15 mouse cellular contexts compared by ENCODE assay signal in genomic region chr4:139828871-139829590, GRCm38 (mm10). TPM values are rescaled to one million over a fixed set of nuclear protein-coding genes. Genes with fewer than 3 reads are reported as not detected.
DNase-seq lines count a peak whose midpoint lies in the region; ATAC-seq lines count a peak whose summit lies in the region.
"Had no signal": no experiment of that assay in that cellular context is flagged by ENCODE, and none has a peak within 500 bp of the region (broad histone marks: within the 10 kb centered on the region; RNA-seq: fewer than 3 reads in every experiment).

No protein-coding gene starts in this region.

- H3K27me3 ChIP-seq in hindbrain, embryonic 14.5 days (ENCODE audit: control insufficient read depth, insufficient read depth, low read length): peaks cover 86% of the 10 kb centered on the region
- H3K27me3 ChIP-seq in neural tube, embryonic 13.5 days: peaks cover 98% of the 10 kb centered on the region
- H3K27me3 ChIP-seq in forebrain, embryonic 14.5 days (replicated peaks; ENCODE audit: control insufficient read depth, insufficient read depth, low read length): peaks cover 99% of the 10 kb centered on the region

- H3K27ac ChIP-seq in hindbrain, embryonic 14.5 days: no peak overlapping the region
- no peak overlapping the region for H3K27ac ChIP-seq in neural tube, embryonic 13.5 days (replicated peaks)
- H3K27ac ChIP-seq in forebrain, embryonic 14.5 days (ENCODE audit: low read depth, low read length): no peak overlapping the region
- H3K27ac ChIP-seq: kidney, postnatal 0 days had no signal

- H3K36me3 ChIP-seq in hindbrain, embryonic 14.5 days (replicated peaks; ENCODE audit: control insufficient read depth, insufficient read depth): no peaks in the 10 kb centered on the region
- H3K36me3 ChIP-seq in neural tube, embryonic 13.5 days: no peaks in the 10 kb centered on the region
- H3K36me3 ChIP-seq in forebrain, embryonic 14.5 days (ENCODE audit: control insufficient read depth, insufficient read depth, low read length): no peaks in the 10 kb centered on the region

- peak; percentile 21 for DNase-seq in A20 (ENCODE audit: low read depth, low spot score)
- peak; percentile 32 for DNase-seq in ES-CJ7 (ENCODE audit: low read depth, low spot score)
- no peak for DNase-seq in hindbrain, embryonic 14.5 days (ENCODE audit: low spot score)
- no peak for DNase-seq in left cerebral cortex, adult 18-20 months (ENCODE audit: low spot score in 2 of 2)
- no peak for DNase-seq in kidney, adult 8-10 months
- no peak for DNase-seq in forebrain, embryonic 14.5 days (ENCODE audit: low spot score)
- DNase-seq: cerebellum, adult 2 months; left cerebral cortex, postnatal 4 days; lung, embryonic 14.5 days had no signal

- no peak for ATAC-seq in hindbrain, embryonic 14.5 days (ENCODE audit: low FRiP score)
- no peak for ATAC-seq in neural tube, embryonic 13.5 days (ENCODE audit: low read depth)
- ATAC-seq in forebrain, embryonic 14.5 days: no peak

- WGBS in hindbrain, embryonic 14.5 days: 18% methylated on average over 16 of the region's 16 CpGs
- 10% methylated on average over 16 of the region's 16 CpGs for WGBS in neural tube, embryonic 13.5 days
- WGBS in forebrain, embryonic 14.5 days: 10% methylated on average over 16 of the region's 16 CpGs

- no peaks in the 10 kb centered on the region for H3K9me3 ChIP-seq in hindbrain, embryonic 14.5 days (ENCODE audit: control insufficient read depth, low read length)
- H3K9me3 ChIP-seq in neural tube, embryonic 13.5 days: no peaks in the 10 kb centered on the region
- no peaks in the 10 kb centered on the region for H3K9me3 ChIP-seq in forebrain, embryonic 14.5 days (replicated peaks; ENCODE audit: control insufficient read depth, low read length)

- H3K4me3 ChIP-seq in hindbrain, embryonic 14.5 days (replicated peaks; ENCODE audit: low read length): 0 out of 2 replicates have a peak overlapping the region, but pooled peaks have one; percentile 2
- H3K4me3 ChIP-seq in neural tube, embryonic 13.5 days: no peak overlapping the region
- H3K4me3 ChIP-seq in forebrain, embryonic 14.5 days (ENCODE audit: low read depth, low read length): no peak overlapping the region

- peaks cover 8% of the 10 kb centered on the region; the same call in 1 of the 2 replicates for H3K4me1 ChIP-seq in hindbrain, embryonic 14.5 days (replicated peaks; ENCODE audit: control insufficient read depth, insufficient read depth, low read length)
- peaks cover 89% of the 10 kb centered on the region for H3K4me1 ChIP-seq in neural tube, embryonic 13.5 days (replicated peaks)
- H3K4me1 ChIP-seq in forebrain, embryonic 14.5 days (ENCODE audit: control insufficient read depth, insufficient read depth, low read length): peaks cover 3% of the 10 kb centered on the region

- H3K9ac ChIP-seq in hindbrain, embryonic 14.5 days: no peak overlapping the region
- no peak overlapping the region for H3K9ac ChIP-seq in neural tube, embryonic 13.5 days
- no peak overlapping the region for H3K9ac ChIP-seq in forebrain, embryonic 14.5 days (ENCODE audit: low read length)
- H3K9ac ChIP-seq: lung, embryonic 14.5 days had no signal

- peak overlapping the region; percentile 40 for H3K4me2 ChIP-seq in hindbrain, embryonic 14.5 days (replicated peaks)
- peak overlapping the region; percentile 58 for H3K4me2 ChIP-seq in neural tube, embryonic 13.5 days
- H3K4me2 ChIP-seq in forebrain, embryonic 14.5 days (ENCODE audit: low read length): no peak overlapping the region
- H3K4me2 ChIP-seq: lung, embryonic 14.5 days had no signal

RNA-seq across cellular contexts. Expression of gene Pax7, which starts 4.3 kb away (rescaled TPM):
- 0.24 and 0.61 TPM in 2 replicates for polyA plus RNA-seq in hindbrain, embryonic 14.5 days (2014; fragmentation: Nextera tagmentation; extraction: Ambion mirVana)
- polyA plus RNA-seq in neural tube, embryonic 13.5 days (2015; fragmentation: Nextera tagmentation; extraction: Ambion mirVana): 0.50 and 0.70 TPM in 2 replicates
- total RNA-seq in left cerebral cortex, adult 18-20 months (2021): not detected
- 0.05 and 0.06 TPM in 2 replicates for polyA plus RNA-seq in forebrain, embryonic 14.5 days (2014; fragmentation: Nextera tagmentation; extraction: Ambion mirVana)
- total RNA-seq: monocyte, adult 5-6 weeks had no signal
- polyA plus RNA-seq: gonadal fat pad, adult 2 months; heart, postnatal 0 days; intestine, embryonic 14.5 days; kidney, postnatal 0 days; lung, embryonic 14.5 days had no signal

Comparison
In these comparisons a context has a peak if more than half of its experiments do, and no peak if none do; other contexts are left out.
1. DNase-seq: peak in A20 (single experiment) and ES-CJ7 (single experiment); none in hindbrain, embryonic 14.5 days (single experiment), left cerebral cortex, adult 18-20 months (0 of 2), kidney, adult 8-10 months (0 of 2) and forebrain, embryonic 14.5 days (single experiment).